Mouse (Mus musculus) layer of hippocampus, postnatal 10 days (tissue): Measurements from ENCODE around the gene Sox6. TPM values are rescaled to one million over a fixed set of nuclear protein-coding genes. Genes with fewer than 3 reads are reported as not detected.

Source experiments
- DNase-seq, 2 experiments: peaks; one replicate each; pipeline ENCODE4 v3.0.0; 2021; ENCODE audit warnings: low spot score in 2 of 2
- total RNA-seq, 2 experiments: library from RNA; stranded (reverse); gene quantifications; 2 replicates each; pipeline ENCODE4 v1.2.3; 2021

Sox6 gene
- total RNA-seq, 2 experiments from 2014 or later, result 28.9 to 34.8 TPM

DNA sequence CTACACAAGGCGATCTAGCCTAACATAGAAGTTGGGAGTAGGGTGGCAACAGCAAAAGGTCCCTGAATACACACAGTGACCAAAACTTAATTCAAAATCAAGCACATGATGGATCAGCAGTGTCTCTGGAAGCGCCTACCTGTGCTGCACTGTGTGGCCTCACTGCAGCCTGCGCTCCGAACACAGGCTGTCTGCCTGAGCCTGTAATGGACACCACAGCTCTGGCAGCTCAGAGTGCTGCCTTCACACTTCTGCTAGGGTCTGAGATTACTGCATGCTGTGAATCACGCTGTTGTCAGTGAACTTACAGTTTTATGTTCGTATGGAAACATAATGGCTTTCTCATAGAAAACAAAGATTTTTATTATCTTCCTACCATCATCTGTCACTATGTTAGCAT is 532.2 kb downstream of the Sox6 start:
- DNase-seq, result no peak

DNA sequence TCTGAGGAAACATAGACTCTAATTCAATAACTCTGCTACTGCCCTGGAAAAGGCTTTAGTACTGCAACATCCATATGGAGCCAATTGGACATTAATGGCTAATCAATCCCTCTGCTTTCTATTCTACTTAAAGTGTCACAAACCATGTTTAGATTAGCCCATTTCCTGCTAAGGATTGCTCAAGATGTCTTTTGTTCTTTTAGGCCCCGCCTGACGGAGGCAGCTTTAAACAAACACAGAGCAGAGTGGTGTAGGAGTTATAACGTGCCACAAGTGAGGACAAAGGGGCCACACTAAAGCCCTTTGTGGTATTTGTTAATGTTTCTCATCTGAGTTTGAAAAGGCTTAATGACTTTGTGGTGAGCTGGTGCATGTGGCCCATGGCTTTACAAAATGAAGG is 537.1 kb downstream of the Sox6 start:
- DNase-seq, result no peak

DNA sequence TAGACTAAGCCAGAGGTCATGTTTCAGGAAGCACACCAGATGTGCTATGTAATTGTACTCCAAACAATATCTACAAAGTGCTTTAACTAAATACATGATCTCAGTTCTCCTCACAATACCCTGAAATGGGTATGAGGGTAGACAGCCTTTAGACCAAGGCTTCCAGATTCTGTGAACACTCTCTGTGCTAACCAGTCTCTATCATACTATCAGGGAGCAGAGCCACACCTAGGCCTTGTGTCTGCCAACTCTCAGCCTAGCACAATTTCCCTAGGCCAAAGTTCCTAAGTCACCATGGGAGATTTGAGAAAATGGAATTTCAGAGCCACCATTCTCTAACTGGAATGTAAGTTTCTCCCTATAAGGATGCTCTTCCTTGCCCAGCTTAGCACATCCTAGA is 537.8 kb downstream of the Sox6 start:
- DNase-seq, result no peak

DNA sequence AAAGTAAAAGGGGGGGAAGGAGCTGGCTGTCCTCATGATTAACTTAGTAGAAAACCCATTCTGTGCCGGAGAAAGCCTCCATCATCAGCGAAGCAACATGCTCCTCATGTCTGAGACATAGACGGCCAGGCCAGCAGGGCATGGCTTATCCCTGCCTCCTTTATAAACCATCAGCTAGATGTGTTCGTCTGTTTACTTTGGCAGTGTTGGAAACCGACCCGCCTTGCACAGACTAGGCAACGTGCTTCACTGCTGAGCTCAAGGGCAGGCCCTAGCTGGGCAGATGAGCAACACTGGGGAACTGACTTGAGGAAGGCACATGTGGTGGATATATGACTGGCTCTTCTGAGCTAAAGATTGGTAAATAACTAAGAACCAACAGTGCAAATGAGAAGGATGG is 538.4 kb downstream of the Sox6 start:
- DNase-seq, result no peak

- no peak for DNase-seq
Observed at GRCm38 (mm10) chr7:115491721-115492120, 546.9 kb downstream of the Sox6 start.

DNA sequence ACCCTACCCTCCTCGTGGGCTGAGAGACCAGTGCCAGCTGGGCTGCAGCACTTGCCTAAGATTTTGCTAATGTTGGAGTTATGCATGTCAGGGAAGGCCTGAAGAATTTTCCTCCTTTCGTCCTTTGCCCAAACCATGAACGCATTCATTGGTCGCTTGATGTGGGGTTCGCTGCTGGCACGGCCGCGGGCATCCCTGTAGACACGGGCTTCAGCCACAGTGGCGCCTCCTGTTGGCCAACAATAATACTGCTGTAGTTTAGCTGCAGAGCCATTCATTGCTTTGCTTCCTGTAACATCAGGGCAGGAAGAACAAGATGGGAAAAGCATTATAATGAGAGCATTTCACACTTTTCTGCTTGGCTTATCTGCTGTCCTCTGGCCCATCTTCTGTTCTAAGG is 549.0 kb downstream of the Sox6 start:
- DNase-seq, result peak in 1 of 2 experiments; percentile 30

DNA sequence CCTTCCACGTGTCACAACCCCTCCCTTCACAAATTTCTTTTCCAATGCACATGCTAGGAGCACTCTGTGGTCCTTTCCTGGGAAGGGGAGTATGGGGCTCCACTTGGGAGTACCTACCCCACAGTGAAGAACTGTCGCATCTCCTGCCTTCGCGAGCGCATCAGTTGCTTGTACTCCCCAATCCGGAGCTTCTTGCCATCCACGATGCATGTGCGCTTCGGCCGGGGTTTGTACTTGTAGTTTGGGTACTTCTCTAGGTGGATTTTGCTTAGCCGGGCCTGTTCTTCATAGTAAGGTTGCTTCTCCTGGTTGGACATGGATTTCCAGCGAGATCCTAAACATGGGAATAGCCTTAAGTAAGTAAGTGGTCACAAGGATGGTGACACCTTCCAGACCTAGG is 552.2 kb downstream of the Sox6 start:
- no peak for DNase-seq

- no peak for DNase-seq
Observed at GRCm38 (mm10) chr7:115485664-115486409, 552.8 kb downstream of the Sox6 start.

DNA sequence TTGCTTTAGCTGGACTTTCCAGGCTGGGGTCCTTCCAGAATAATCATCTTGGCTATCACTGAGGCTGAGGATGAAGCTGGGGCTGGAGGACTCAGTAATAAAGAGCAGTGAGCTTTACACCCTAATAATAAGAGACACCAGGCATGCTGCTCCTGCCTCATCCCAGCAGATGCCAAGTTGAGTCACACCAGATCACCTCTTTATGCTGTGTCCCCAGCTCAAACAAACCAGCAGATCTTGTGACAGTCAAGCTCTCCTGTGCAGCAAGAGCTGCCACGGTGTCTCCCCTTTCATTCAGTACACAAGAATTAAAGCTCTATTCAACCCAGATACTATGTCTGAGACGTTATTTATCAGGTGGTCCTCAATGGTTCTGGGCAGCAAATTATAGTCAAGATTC is 560.8 kb downstream of the Sox6 start:
- DNase-seq, result no peak

- no peak for DNase-seq
Observed at GRCm38 (mm10) chr7:115476881-115477665, 561.5 kb downstream of the Sox6 start.

DNA sequence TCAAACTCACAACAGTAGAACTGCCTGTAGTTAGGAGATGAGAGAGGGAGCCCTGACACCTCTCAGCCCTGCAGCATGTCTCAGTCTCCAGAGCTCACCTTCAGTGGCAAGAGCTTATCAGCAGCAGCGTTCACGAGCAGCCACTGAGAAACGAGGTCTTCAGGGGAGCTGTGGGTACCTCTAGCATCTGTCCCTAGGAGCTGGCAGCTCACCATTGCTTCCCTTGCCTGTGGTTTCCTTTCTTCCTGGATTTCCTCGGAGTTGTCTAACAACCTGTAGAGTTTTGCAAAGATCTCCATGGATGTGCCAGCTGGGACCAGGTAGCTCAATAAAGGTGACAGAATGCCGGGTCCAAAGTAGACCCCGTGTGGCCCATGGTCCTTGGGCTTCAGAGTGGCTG is 563.4 kb downstream of the Sox6 start:
- DNase-seq, result no peak

DNA sequence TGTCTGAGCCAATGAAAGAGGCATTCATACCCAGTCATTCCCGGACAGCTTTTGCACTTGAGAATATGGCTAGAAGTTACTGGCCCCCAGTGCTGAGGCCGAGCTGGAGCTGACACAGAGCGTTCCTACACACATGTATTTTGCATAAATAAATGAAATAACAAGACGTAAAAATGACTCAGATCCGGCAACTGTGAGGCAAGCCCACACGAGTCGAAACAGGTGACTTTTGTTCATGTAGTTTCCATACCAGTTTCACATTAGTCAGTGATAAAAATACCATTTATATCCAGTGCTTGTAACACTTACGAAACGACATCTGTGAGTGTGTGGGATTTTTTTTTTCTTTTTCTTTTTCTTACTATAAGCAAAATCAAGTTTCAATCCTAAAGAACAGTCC is 564.5 kb downstream of the Sox6 start:
- no peak for DNase-seq

DNA sequence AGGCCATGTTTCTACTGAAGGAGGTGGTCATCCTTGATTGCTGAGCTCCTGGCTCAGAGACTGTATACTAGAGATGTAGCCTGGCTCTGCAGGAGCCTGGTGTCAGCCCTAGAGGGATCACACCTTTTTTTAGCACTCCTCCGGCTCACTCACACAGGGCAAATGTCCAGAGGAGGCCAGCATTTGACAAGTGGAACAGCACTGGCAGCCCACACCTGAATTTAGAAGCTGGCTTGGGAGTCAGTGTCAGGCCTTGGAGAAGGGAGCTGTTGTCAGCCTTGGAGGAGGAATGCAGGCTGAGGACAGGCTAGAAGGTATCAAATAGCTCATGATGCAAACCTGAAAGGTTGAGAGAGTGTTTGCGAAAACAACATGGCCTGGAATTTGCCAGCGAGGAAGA is 565.7 kb downstream of the Sox6 start:
- DNase-seq, result no peak

DNA sequence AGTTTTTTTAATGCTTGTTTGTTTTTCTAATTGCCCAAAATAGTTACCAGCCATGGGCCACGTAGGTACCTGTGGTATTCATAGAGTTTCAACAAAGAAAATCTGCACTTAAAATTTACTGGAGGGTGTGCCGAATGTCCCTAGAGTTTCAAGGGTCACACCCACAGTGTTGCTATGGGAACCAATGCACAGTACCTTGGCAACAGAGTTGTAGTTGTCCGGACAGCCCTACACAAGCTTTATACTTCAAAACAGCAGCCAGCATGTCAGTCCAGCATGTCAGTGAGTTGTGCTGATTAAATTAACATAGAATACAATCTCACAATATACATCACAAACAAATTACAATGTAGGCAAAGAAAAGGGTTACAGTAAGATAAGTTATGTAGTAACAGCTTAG is 567.1 kb downstream of the Sox6 start:
- DNase-seq, result no peak

DNA sequence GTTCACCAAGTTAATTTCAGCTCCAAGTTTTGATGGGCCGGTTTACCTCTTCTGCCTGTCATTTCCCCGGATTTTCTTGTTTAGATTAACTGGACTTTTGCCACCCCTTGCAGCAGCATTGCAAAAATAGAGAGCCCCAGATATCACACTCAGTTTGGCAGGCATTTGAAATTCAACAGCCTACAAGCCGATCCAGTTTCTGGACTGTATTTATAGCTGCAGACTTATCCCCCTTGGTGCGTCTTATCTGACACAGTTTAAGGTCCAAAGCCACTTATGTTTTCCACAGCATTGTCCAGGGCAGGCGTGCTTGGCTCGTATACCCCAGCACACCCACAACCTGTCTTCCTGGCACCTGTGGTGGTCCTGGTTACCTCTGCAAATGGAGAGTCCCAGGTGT is 571.8 kb downstream of the Sox6 start:
- DNase-seq, result no peak

DNA sequence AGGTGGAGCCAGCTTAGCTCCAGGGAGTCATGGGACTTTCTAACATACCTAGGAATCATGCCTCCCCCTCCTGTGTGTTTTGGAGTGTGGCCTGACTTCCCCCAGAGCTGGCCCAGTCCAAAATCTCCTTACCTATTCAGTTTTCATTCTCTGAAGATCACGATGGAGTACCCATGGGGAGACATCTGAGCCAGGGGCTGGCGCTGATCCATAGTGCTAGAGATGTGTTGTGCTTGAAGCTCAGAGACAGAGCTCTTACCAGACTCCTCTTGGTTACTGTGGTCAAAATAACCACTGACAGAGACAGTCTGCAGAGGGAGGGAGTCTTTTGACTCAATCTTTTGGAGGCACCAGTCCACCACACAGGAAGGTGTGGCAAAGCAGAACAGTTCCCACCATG is 575.2 kb downstream of the Sox6 start:
- no peak for DNase-seq

DNA sequence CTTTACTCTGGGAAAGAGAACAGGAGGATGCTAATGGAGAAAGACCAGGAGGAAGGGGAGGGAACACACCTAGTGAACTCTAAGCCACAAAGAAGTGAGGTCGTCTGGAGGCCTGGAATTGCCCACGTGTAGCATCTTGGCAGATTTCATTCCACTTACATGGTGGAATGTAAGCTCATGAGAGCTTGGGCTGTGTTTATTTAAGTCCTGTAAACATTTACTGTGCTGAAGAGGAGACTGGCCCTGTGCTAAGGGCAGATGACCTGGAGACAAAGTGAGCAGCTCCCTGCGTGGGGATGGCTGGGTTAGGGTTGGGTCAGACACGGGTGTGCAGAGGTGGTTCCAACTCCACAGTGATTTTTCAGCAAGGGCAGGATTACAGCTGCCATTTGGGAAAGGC is 576.3 kb downstream of the Sox6 start:
- no peak for DNase-seq

- no peak for DNase-seq
Observed at GRCm38 (mm10) chr7:115454988-115455387, 583.6 kb downstream of the Sox6 start.

DNA sequence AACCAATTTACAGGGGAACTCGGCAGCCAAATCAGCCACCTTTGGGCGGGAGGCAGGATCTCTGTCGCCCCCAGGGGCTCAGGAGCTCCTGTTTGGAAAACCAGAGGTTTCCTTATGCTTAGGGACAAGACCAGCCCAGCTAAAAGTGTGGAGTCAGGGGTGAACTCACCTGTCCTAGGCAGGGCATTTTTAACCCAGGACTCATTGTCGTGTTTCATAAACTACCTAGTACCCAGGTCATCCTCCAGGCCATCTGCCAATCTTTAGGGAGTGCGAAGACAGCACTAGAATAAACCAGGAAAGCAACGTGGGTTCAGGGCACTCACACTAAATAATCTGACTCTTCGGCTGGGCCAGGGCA is 584.9 kb downstream of the Sox6 start:
- no peak for DNase-seq

DNA sequence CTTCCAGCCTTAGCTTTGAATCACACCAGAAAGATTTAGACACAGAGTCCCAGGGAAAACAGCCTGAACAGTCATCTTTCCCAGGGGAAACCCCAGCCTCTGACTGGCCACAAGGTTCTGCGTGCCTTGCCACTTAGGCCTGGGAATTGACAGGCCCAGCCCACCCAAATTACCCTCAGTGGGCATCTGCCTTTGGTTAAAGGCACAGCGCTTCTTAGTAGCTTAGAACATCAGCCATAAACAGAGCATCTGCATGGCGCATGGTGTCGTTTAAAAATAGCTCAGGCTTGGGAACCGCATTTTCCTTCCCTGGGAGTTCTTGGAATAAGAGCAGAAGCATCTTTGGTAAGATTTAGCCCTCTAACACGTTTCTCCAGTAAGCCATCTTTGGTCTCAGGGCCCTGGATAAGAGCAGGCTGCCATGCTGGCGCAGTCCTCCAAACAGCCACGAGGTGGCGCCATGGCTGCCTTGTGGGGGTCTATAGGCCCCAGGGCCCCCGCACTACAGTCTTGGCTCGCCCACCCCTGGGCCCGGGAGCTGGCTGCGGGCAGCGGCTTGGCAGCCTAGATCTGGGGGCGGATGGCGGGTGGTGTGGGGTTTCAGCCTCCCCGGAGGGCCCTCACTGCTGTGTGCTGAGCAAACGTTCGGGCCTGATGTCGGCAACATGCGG is 585.4 kb downstream of the Sox6 start:
- peak; percentile 56 to 68 for DNase-seq

GRCm38 (mm10) chr7:115450431-115451195 is 588.0 kb downstream of the Sox6 start:
- no peak for DNase-seq
